Mouse (Mus musculus) adipose tissue, adult 10 weeks (tissue): ENCODE data around the gene Med1. TPM values are rescaled to one million over a fixed set of nuclear protein-coding genes. Genes with fewer than 3 reads are reported as not detected.

Source experiments
- polyA plus RNA-seq: library from polyadenylated mRNA; stranded (reverse); fragments of 350-450 nt; fragmentation: Illumina TruSeq; extraction: RNeasy Lipid Tissue Mini Kit (QIAGEN cat#74804); gene quantifications from one replicate; pipeline ENCODE4 v1.2.3, GENCODE M21; 2014; ENCODE audit warnings: low read depth, low replicate concordance

The Med1 gene
- polyA plus RNA-seq = 14.9 TPM

GRCm38 (mm10) chr11:98192901-98193805 is at the start of gene Med1:
Gene Med1 (minus strand): TSS chr11:98193293.

GRCm38 (mm10) chr11:98202641-98203350 is 9.7 kb upstream of the Med1 start, which contains the start of gene Cdk12:
Gene Cdk12 (plus strand): TSS chr11:98203059.

GRCm38 (mm10) chr11:98149786-98150624 is 43.1 kb downstream of the Med1 start, which contains the start of gene Fbxl20:
Gene Fbxl20 (minus strand): TSS chr11:98150403.

Other genes starting within 250 kb of the Med1 start
- gene Plxdc1, start 206.8 kb downstream of the Med1 start, polyA plus RNA-seq = 9.1 TPM
- 2.7 TPM for gene Arl5c, start 197.1 kb downstream of the Med1 start, polyA plus RNA-seq
- gene Cacnb1, start 170.3 kb downstream of the Med1 start, polyA plus RNA-seq = 8.8 TPM
- 1,932 TPM for gene Rpl19, start 166.6 kb downstream of the Med1 start, polyA plus RNA-seq
- gene Stac2, start 139.8 kb downstream of the Med1 start, polyA plus RNA-seq = 4.1 TPM
- gene Fbxl20, start 42.9 kb downstream of the Med1 start, polyA plus RNA-seq = 23.9 TPM
- gene Cdk12, start 9.8 kb upstream of the Med1 start, polyA plus RNA-seq = 16.7 TPM
- gene Neurod2, start 136.4 kb upstream of the Med1 start, polyA plus RNA-seq = not detected
- 20.1 TPM for gene Ppp1r1b, start 155.1 kb upstream of the Med1 start, polyA plus RNA-seq
- 35.1 TPM for gene Stard3, start 165.1 kb upstream of the Med1 start, polyA plus RNA-seq
- 0.69 TPM for gene Tcap, start 190.5 kb upstream of the Med1 start, polyA plus RNA-seq
- gene Pnmt, start 193.2 kb upstream of the Med1 start, polyA plus RNA-seq = 10.5 TPM
- 12.5 TPM for gene Pgap3, start 207.2 kb upstream of the Med1 start, polyA plus RNA-seq
- 22.0 TPM for gene Erbb2, start 219.2 kb upstream of the Med1 start, polyA plus RNA-seq
- gene Mien1, start 245.7 kb upstream of the Med1 start, polyA plus RNA-seq = 279 TPM